Mouse (Mus musculus) regulatory T cell (primary cell): ENCODE measurements around the gene Hist1h3b.
"Not testable (repeated sequence)": the region's sequence is repeated elsewhere in the genome, so short reads cannot be mapped to it uniquely, and the experiment has no call there.

Experiments
- in situ Hi-C: fragments of 300-600 bp; cut with MboI, MseI; formaldehyde crosslinking; loops from one replicate; pipeline ENCODE4 v1.15.1; 2025; ENCODE audit warnings: high pct_unique_total_duplicates

Gene Hist1h3b

GRCm38 (mm10) chr13:23752067-23752741, at the start of gene Hist1h3b:
TSS of gene Hist1h3b (plus strand) at chr13:23752267.
- in situ Hi-C loops = loop anchor here (25.0 kb wide), 2 partner anchors 860 to 1035 kb away; no protein-coding TSS in a partner anchor

- in situ Hi-C loops = not testable (repeated sequence)
Measured at GRCm38 (mm10) chr13:23702801-23703200, 49.3 kb upstream of the Hist1h3b start.

GRCm38 (mm10) chr13:23705751-23706356, 46.2 kb upstream of the Hist1h3b start:
- in situ Hi-C loops = no loop called here

- in situ Hi-C loops = no loop called here
Measured at GRCm38 (mm10) chr13:23706771-23707170, 45.3 kb upstream of the Hist1h3b start.

GRCm38 (mm10) chr13:23708041-23708440, 44.0 kb upstream of the Hist1h3b start:
- in situ Hi-C loops = no loop called here

GRCm38 (mm10) chr13:23708654-23709053, 43.4 kb upstream of the Hist1h3b start:
- in situ Hi-C loops = no loop called here

- in situ Hi-C loops = no loop called here
Measured at GRCm38 (mm10) chr13:23709714-23710373, 42.2 kb upstream of the Hist1h3b start.

GRCm38 (mm10) chr13:23710374-23711089, 41.5 kb upstream of the Hist1h3b start, which contains the start of gene Hfe:
TSS of gene Hfe (minus strand) at chr13:23710854.
- in situ Hi-C loops = no loop called here

- in situ Hi-C loops = no loop called here
Measured at GRCm38 (mm10) chr13:23716261-23717042, 35.6 kb upstream of the Hist1h3b start.

- in situ Hi-C loops = no loop called here
Measured at GRCm38 (mm10) chr13:23717176-23717575, 34.9 kb upstream of the Hist1h3b start.

- in situ Hi-C loops = not testable (repeated sequence)
Measured at GRCm38 (mm10) chr13:23717593-23718245, 34.3 kb upstream of the Hist1h3b start.

- in situ Hi-C loops = no loop called here
Measured at GRCm38 (mm10) chr13:23724239-23724638, 27.8 kb upstream of the Hist1h3b start.

GRCm38 (mm10) chr13:23725213-23725612, 26.9 kb upstream of the Hist1h3b start:
- in situ Hi-C loops = loop anchor here (5.0 to 25.0 kb wide), 2 partner anchors 93 to 1938 kb away; partner anchors contain the start of genes Hist1h1b, Hist1h2an, Hist1h2bp and Hist1h3i

- in situ Hi-C loops = loop anchor here (5.0 to 25.0 kb wide), 2 partner anchors 96 to 1941 kb away; partner anchors contain the start of genes Hist1h1b, Hist1h2an, Hist1h2bp and Hist1h3i
Measured at GRCm38 (mm10) chr13:23728472-23729191, 23.4 kb upstream of the Hist1h3b start.

- in situ Hi-C loops = loop anchor here (5.0 to 25.0 kb wide), 2 partner anchors 97 to 1942 kb away; partner anchors contain the start of genes Hist1h1b, Hist1h2an, Hist1h2bp and Hist1h3i
Measured at GRCm38 (mm10) chr13:23729192-23729525, 22.9 kb upstream of the Hist1h3b start.

- in situ Hi-C loops = loop anchor here (5.0 to 25.0 kb wide), 3 partner anchors 37 to 1942 kb away; partner anchors contain the start of genes Hist1h1b, Hist1h2an, Hist1h2bp and Hist1h3i
Measured at GRCm38 (mm10) chr13:23729706-23730105, 22.4 kb upstream of the Hist1h3b start.

- in situ Hi-C loops = loop anchor here (5.0 to 25.0 kb wide), 2 partner anchors 38 to 1943 kb away; partner anchors contain the start of genes Hist1h1b, Hist1h2an, Hist1h2bp and Hist1h3i
Measured at GRCm38 (mm10) chr13:23730479-23730878, 21.6 kb upstream of the Hist1h3b start.

- in situ Hi-C loops = loop anchor here (5.0 to 25.0 kb wide), 2 partner anchors 40 to 1945 kb away; partner anchors contain the start of genes Hist1h1b, Hist1h2an, Hist1h2bp and Hist1h3i
Measured at GRCm38 (mm10) chr13:23732156-23732804, 19.8 kb upstream of the Hist1h3b start.
